Mouse (Mus musculus): ENCODE measurements around the gene Hmgb1. TPM values are rescaled to one million over a fixed set of nuclear protein-coding genes. Genes with fewer than 3 reads are reported as not detected.
"Not testable (repeated sequence)": the region's sequence is repeated elsewhere in the genome, so short reads cannot be mapped to it uniquely, and the experiment has no call there.

The Hmgb1 gene
- total RNA-seq, 2 experiments from 2014 or later = 125 to 128 TPM

DNA sequence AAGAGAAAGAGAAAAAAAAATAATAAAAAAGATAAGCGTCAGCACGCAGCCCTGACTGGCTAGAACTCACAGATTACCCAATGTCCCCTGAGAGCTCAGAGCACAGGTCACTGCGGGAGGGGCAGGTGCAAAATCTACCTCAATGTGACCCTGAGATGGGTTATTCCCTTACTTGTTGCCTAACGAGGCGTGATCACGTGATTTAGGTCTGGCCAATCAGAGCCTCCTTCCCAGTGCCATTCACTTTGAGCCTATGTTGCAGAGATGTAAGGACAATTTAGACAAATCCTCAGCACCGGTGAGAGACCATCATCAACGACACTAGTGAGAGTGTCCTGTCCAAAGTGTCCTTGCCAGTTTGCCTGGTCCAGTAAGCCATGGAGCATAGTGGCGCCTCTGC, 44.0 kb downstream of the Hmgb1 start:
- intact Hi-C loops (cut with DNase I) = no loop called here
- H3K4me3 ChIP-seq = no peak overlapping the region
- TF ChIP-seq CTCF (IDR thresholded peaks at IDR 0.05) = no peak
- no peak for DNase-seq (ENCODE audit: extremely low spot score in 1 of 2, low spot score in 2 of 2)
- H3K27ac ChIP-seq = no peak overlapping the region

DNA sequence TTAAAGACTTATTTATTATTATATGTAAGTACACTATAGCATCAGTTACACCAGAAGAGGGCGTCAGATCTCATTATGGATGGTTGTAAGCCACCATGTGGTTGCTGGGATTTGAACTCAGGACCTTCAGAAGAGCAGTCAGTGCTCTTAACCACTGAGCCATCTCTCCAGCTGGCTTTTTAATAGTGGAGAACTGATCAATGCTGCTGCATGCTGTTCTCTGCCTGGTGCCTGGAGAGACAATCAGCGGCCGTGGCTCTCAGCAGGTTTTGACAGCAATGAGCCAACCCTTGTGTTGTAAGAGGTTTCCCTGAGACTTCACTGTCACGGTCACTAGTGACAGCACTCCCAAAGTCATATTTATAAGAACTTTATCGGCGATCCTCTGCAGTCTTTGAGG, 46.2 kb downstream of the Hmgb1 start:
- DNase-seq (ENCODE audit: extremely low spot score in 1 of 2, low spot score in 2 of 2); H3K4me3 ChIP-seq; H3K27ac ChIP-seq; intact Hi-C loops (cut with DNase I): not testable (repeated sequence)

DNA sequence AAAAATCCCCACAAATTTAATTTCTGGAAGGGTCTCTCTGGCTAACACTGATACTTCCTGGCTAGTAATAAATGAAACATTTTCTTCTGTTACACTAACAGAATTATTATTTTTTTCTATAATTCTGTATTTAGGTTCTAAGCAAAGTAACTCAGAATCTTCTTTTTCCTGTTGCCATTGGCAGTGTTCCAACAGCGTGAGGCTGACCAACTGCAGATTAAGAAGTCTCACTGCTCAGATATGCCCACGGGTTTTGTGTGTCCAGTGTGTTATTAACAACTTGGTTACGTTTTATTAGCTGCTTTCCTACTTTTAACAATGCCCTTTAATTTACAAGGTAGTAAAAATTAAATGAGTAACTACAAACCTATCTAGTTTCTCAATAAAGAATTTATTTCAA, 46.8 kb downstream of the Hmgb1 start:
- no peak overlapping the region for H3K27ac ChIP-seq
- no peak for TF ChIP-seq CTCF (IDR thresholded peaks at IDR 0.05)
- intact Hi-C loops (cut with DNase I) = no loop called here
- DNase-seq (ENCODE audit: extremely low spot score in 1 of 2, low spot score in 2 of 2) = no peak
- no peak overlapping the region for H3K4me3 ChIP-seq

DNA sequence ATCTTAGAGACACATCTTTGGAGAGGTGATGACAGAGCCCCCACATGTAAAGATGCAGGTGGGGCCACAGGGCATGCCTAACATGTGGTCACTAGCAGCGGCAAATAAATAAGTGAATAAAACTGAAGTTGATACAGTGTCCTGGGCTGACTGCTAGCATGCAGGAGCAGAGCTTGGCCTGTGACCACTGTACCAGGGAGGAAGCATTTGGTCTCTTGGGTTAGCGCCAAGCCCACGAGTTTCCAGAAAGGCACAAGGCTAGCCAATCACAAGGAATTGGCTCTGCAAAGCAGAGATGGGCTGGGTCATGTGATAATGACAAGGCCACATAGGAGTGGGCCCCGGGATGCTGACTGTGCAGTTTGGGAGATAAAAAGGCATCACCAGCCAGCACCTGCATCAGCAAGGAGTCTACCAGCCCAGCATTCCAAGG, 47.3 kb downstream of the Hmgb1 start:
- intact Hi-C loops (cut with DNase I) = no loop called here
- no peak for DNase-seq (ENCODE audit: extremely low spot score in 1 of 2, low spot score in 2 of 2)
- H3K27ac ChIP-seq = no peak overlapping the region
- TF ChIP-seq CTCF (IDR thresholded peaks at IDR 0.05) = no peak
- no peak overlapping the region for H3K4me3 ChIP-seq

DNA sequence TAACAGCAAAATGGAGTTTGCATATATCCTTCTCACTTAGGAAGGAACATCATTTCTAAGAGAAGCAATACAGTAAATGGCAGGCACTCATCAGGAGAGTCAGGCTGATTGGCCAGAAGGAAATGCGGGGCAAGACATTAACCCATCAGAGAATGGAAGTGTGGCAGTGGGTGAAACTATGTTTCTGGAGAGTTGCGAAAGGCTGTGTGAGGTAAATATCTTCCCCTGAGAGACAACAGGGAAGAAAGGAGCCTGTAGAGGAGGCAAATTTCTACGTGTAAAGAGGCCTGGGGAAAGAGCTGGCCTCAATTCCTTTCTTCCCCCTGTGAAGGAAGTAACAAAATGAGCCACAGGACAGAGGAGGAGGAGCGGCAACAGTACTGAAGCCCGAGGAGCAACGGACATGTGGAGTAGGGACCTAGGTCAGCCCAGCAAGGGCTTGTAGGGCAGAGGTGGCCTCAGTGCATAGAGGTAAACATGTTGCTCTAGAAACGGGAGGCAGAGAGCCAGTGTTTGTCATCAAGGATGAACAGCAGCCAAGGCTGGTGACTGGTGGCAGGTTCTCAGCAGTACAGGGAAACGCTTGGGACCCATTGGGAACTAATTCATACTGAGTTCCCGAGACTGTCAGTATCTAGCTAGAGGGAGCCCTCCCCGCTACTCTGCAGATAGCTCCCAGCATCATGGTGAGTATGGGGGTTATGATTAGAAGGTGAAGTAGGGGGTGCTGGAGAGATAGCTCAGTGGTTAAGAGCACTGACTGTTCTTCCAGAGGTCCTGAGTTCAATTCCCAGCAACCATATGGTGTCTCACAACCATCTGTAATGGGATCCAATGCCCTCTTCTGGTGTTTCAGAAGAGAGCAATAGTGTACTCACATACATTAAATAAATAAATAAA, 48.6 kb downstream of the Hmgb1 start:
- DNase-seq (ENCODE audit: extremely low spot score in 1 of 2, low spot score in 2 of 2) = no peak
- intact Hi-C loops (cut with DNase I) = no loop called here
- Histone ChIP-seq H3K27ac (no peak overlapping the region), H3K4me3 (no peak overlapping the region)
- TF ChIP-seq CTCF (IDR thresholded peaks at IDR 0.05) = no peak

DNA sequence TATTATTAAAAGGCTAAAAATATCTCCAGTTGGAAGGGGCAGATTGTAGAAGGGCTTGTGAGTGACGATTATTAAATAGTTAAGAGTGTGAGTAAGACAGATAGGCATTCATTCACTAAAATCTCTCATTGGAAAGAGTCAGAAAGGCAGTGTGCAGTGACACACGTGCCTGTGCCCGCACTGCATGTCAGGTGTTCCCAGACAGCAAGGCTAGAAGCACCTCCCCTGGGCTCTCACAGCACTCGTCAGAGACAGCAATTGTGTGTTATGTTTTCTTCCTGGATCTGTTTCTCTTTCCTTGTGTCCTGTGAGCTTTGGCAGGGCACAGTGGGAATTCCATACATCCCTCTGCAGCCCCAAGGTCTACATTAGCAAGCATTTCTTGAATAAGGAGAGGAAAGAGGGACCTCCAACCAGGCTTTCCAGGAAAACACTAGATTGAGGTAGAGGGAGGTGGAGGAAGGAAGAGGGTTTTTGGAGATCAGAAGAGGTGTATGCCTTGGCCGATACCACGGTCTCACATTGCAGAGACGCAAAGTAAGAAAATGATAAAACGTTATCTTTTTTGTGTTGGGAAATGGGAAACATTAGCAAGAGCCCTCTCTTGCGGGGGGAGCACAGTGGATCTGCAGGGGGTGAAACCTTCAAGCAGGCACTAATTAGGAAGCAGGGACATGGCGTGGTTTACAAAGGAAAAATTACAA, 49.4 kb downstream of the Hmgb1 start:
- intact Hi-C loops (cut with DNase I) = no loop called here
- TF ChIP-seq CTCF (IDR thresholded peaks at IDR 0.05) = no peak
- Histone ChIP-seq H3K4me3 (no peak overlapping the region), H3K27ac (no peak overlapping the region)
- no peak for DNase-seq (ENCODE audit: extremely low spot score in 1 of 2, low spot score in 2 of 2)

DNA sequence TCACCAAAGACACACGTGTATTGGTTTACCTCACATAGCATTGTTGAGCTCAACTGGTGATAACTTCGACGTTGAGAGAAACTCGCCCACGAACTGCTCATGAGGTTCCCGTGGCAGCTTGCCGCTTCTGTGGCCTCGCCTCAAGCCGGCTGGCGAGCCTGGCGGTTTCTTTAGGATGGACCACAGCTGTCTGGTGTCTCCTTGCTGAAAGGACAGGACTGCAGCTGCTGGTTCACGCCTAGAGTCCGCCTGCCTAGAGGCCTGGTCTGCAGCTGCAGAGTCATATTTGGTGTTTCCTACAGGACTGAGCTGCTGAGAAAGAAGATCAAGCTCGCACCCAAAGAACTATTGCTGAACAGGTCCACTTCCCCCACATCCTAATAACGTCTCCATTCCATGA, 55.8 kb downstream of the Hmgb1 start:
- H3K4me3 ChIP-seq = no peak overlapping the region
- intact Hi-C loops (cut with DNase I) = no loop called here
- TF ChIP-seq CTCF (IDR thresholded peaks at IDR 0.05) = no peak
- DNase-seq (ENCODE audit: extremely low spot score in 1 of 2, low spot score in 2 of 2) = no peak
- H3K27ac ChIP-seq = no peak overlapping the region

DNA sequence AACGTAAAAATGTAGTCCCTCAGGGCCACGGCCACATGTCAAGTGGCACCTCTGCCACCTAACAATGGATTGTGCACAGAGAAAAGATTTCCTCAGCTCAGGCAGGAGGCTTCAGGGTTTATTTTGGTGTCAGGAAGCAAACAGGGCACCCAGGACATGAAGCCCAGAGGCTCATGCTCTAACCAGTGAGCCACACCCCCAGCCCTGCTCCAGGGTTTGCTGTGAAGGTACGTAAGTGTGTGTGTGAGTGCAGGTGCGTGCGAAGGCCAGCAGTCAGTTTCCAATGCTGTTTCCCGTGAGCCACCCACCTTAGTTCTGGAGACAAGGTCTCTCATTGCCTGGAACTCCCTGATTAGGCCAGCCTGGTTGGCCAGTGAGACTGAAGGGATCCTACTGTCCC, 60.5 kb downstream of the Hmgb1 start:
- no peak overlapping the region for H3K4me3 ChIP-seq
- no peak for TF ChIP-seq CTCF (IDR thresholded peaks at IDR 0.05)
- no peak for DNase-seq (ENCODE audit: extremely low spot score in 1 of 2, low spot score in 2 of 2)
- H3K27ac ChIP-seq = no peak overlapping the region
- intact Hi-C loops (cut with DNase I) = no loop called here

DNA sequence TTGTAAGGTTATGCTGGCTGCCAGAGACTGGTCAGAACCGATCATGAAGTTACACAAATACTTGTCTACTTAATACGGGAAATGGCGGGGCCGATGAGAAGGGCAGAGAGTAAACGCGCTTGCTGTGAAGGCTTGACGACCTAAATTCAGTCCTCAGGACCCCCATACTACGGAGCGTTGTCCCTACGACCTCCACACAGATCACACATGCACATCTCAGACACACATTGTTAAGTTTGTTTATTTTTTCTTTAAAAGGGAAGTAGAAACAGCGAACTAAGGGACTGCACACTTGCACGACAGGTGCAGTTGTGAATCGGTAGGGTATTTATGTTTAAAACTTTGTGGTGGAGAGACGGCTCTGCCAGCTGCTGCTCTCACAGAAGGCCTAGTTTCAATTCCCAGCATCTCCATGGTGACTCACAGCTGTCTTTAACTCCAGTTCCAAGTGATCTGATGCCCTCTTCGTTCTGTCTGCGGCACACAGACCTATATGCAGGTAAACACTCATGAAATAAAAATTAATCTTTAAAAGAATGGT, 64.9 kb downstream of the Hmgb1 start:
- TF ChIP-seq CTCF (IDR thresholded peaks at IDR 0.05) = no peak
- H3K27ac ChIP-seq = no peak overlapping the region
- no peak for DNase-seq (ENCODE audit: extremely low spot score in 1 of 2, low spot score in 2 of 2)
- intact Hi-C loops (cut with DNase I) = no loop called here
- H3K4me3 ChIP-seq = no peak overlapping the region

DNA sequence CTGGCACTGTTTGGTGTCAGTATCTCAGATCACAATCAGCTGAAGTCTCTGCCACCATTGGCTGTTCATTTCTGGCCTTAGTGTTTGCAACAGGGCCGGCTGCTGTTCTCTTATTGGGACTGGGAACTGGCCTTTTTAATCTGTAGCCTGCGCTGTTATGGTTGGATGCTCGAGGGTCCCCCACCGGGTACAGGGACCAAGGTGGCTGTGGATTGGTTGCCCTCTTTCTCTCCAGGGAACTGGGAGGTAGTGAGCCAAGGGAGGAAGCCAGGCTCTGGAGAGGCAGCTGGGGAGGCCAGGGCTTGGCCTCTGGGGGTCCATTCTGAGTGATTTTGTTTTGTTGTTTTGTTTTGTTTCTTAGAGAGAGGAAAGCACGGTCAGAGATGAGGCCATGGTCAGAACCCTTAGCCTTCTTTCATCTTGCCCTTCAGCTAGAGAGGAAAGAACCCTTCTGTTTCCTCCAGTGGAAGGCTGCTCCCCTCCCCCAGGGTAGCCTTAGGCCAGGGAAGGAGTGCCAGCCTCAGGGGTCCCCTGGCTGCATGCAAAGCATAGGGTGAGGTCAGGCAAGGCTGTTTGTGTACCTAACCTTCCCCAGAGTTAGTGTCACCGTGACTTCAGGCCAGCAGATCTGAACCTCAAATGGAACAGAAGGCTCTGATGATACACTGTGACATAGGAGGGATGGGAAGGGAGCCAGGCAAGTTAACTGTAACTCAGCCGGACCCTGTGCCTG, 66.3 kb downstream of the Hmgb1 start:
- TF ChIP-seq CTCF (IDR thresholded peaks at IDR 0.05) = no peak

DNA sequence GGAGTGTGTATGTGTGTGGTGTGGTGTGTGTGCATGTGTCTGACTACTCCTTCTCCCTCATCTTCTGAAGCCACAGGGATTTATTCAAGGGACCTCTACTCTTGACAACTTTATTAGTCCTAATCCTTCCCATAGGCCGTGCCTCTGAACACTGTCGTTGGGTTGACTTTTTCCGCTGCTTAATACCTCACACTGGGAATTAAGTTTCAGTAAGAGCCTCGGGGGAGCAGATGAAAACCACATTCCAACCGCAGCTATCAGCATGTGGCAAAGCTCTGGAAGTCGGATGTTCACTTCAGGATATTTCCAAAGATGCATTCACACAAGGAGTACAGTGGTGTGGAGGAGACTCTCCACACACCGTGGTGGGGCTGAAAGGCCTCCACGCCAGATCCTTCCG, 69.7 kb downstream of the Hmgb1 start:
- intact Hi-C loops (cut with DNase I) = no loop called here
- DNase-seq (ENCODE audit: extremely low spot score in 1 of 2, low spot score in 2 of 2) = no peak
- Histone ChIP-seq H3K4me3 (no peak overlapping the region), H3K27ac (no peak overlapping the region)
- no peak for TF ChIP-seq CTCF (IDR thresholded peaks at IDR 0.05)

More for the DNA sequence above, 66.3 kb downstream of the Hmgb1 start:
- Histone ChIP-seq H3K4me3 (no peak overlapping the region), H3K27ac (no peak overlapping the region)
- intact Hi-C loops (cut with DNase I) = no loop called here
- DNase-seq (ENCODE audit: extremely low spot score in 1 of 2, low spot score in 2 of 2) = no peak

DNA sequence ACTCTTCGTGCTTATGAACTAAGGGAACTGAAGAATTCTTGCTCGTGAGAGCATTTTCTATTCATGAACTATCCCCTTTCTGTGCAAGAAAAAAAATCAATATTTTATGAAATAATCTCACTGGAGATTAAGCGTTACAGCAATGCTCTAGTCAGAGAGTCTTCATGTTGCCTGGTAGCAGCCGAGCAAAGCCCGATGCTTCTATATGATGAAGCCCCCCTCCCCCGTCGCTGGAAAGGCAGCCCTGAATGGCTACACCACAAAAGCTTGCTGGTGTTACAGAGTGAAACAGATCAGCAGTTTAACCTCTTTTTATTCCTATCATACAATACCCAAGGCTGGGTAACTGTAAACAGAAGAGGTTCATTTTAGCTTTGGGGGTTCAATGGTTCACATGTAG, 70.3 kb downstream of the Hmgb1 start:
- H3K4me3 ChIP-seq = no peak overlapping the region
- intact Hi-C loops (cut with DNase I) = no loop called here
- DNase-seq (ENCODE audit: extremely low spot score in 1 of 2, low spot score in 2 of 2) = no peak
- H3K27ac ChIP-seq = no peak overlapping the region
- no peak for TF ChIP-seq CTCF (IDR thresholded peaks at IDR 0.05)

Data from left cerebral cortex, adult 2 months (tissue).